Comparison of ENCODE assay signal across 22 mouse cellular contexts in genomic region chr10:4456409-4456808, GRCm38 (mm10). TPM values are rescaled to one million over a fixed set of nuclear protein-coding genes. Genes with fewer than 3 reads are reported as not detected.
DNase-seq lines count a peak whose midpoint lies in the region; ATAC-seq and TF ChIP-seq lines count a peak whose summit lies in the region.
"Had no signal": no experiment of that assay in that cellular context is flagged by ENCODE, and none has a peak within 500 bp of the region (broad histone marks: within the 10 kb centered on the region; RNA-seq: fewer than 3 reads in every experiment).

No protein-coding gene starts in this region.

- no peak overlapping the region for H3K4me3 ChIP-seq in kidney, embryonic 14.5 days (ENCODE audit: low read length)
- no peak overlapping the region for H3K4me3 ChIP-seq in CH12.LX (replicated peaks in 1 of 3; ENCODE audit: low read depth in 2 of 3, low read length in 2 of 3, poor library complexity in 1 of 3)
- no peak overlapping the region for H3K4me3 ChIP-seq in liver, embryonic 13.5 days (replicated peaks)
- H3K4me3 ChIP-seq in midbrain, embryonic 10.5 days = no peak overlapping the region
- H3K4me3 ChIP-seq: erythroblast, embryonic 14.5 days; heart, embryonic 15.5 days; kidney, embryonic 15.5 days; liver, embryonic 15.5 days had no signal

- TF ChIP-seq EP300 in CH12.LX (IDR thresholded peaks at IDR 0.05; ENCODE audit: low read length) = no peak

- DNase-seq in kidney, adult 18-20 months = no peak
- DNase-seq in CH12.LX (ENCODE audit: extremely low read depth) = no peak
- no peak for DNase-seq in liver, embryonic 13.5 days
- DNase-seq in midbrain, embryonic 10.5 days (ENCODE audit: low spot score) = no peak
- DNase-seq in embryo, embryonic 10 days (ENCODE audit: low spot score) = no peak
- DNase-seq: adrenal gland, adult 2 months; cerebellum, adult 11 months; cerebellum, postnatal 25 days; layer of hippocampus, postnatal 36 days; left cerebral cortex, postnatal 4 days; spleen, adult 18-20 months; thymus, postnatal 36 days had no signal

- TF ChIP-seq CTCF in CH12.LX (conservative IDR thresholded peaks at IDR 0.05 in 1 of 2, IDR thresholded peaks at IDR 0.05 in 1 of 2; ENCODE audit: low read depth in 2 of 2, low read length in 2 of 2) = no peak

- TF ChIP-seq POLR2A in CH12.LX (IDR thresholded peaks at IDR 0.05; ENCODE audit: low read depth, low read length) = no peak

- dilution Hi-C loops in CH12.LX (cut with MboI; ENCODE audit: extremely low pct_ligation_motif_present, extremely low pct_unique_long_range_greater_than_20kb, low sequenced_read_pairs) = no loop called here

- no peak for TF ChIP-seq RAD21 in CH12.LX (IDR thresholded peaks at IDR 0.05; ENCODE audit: low read depth, low read length)

- H3K27ac ChIP-seq in kidney, embryonic 14.5 days (ENCODE audit: low read depth, low read length) = no peak overlapping the region
- no peak overlapping the region for H3K27ac ChIP-seq in CH12.LX (ENCODE audit: insufficient read depth, low read depth)
- no peak overlapping the region for H3K27ac ChIP-seq in liver, embryonic 13.5 days
- no peak overlapping the region for H3K27ac ChIP-seq in midbrain, embryonic 10.5 days (replicated peaks)
- H3K27ac ChIP-seq: heart, embryonic 15.5 days; kidney, embryonic 15.5 days; liver, embryonic 15.5 days; macrophage had no signal

- ATAC-seq in kidney, embryonic 14.5 days (ENCODE audit: low FRiP score, low TSS enrichment) = 0 out of 2 replicates have a peak, but pooled peaks have one; percentile 9
- 0 out of 2 replicates have a peak, but pooled peaks have one; percentile 40 for ATAC-seq in liver, embryonic 13.5 days (ENCODE audit: low read depth)
- peak; percentile 43; the same call in 1 of the 2 replicates for ATAC-seq in monocyte, adult 5-6 weeks (replicated peaks; ENCODE audit: insufficient number of reproducible peaks, low FRiP score, low TSS enrichment, poor library complexity, severe bottlenecking)
- ATAC-seq: forebrain, embryonic 14.5 days; midbrain, embryonic 16.5 days had no signal

- H3K36me3 ChIP-seq in kidney, embryonic 14.5 days (ENCODE audit: control insufficient read depth, insufficient read depth, low read length) = peaks cover 32% of the 10 kb centered on the region
- H3K36me3 ChIP-seq in CH12.LX (replicated peaks in 1 of 2; ENCODE audit: control insufficient read depth in 1 of 2, insufficient read depth in 1 of 2, low read length in 1 of 2) = peaks cover 27 to 49% of the 10 kb centered on the region in 2 experiments
- H3K36me3 ChIP-seq in liver, embryonic 13.5 days = peaks cover 34% of the 10 kb centered on the region
- H3K36me3 ChIP-seq in midbrain, embryonic 10.5 days = peaks cover 46% of the 10 kb centered on the region

- WGBS in kidney, embryonic 14.5 days = 75% methylated on average over 4 of the region's 4 CpGs
- WGBS in liver, embryonic 13.5 days (ENCODE audit: insufficient replicate concordance) = 17% methylated on average over 4 of the region's 4 CpGs
- 84% methylated on average over 4 of the region's 4 CpGs for WGBS in midbrain, embryonic 10.5 days

- no peaks in the 10 kb centered on the region for H3K4me1 ChIP-seq in kidney, embryonic 14.5 days (ENCODE audit: control insufficient read depth, insufficient read depth, low read length)
- H3K4me1 ChIP-seq in CH12.LX (ENCODE audit: control insufficient read depth in 1 of 2, insufficient read depth in 2 of 2) = peaks cover 10 to 20% of the 10 kb centered on the region in 2 experiments
- H3K4me1 ChIP-seq in liver, embryonic 13.5 days (replicated peaks) = no peaks in the 10 kb centered on the region
- no peaks in the 10 kb centered on the region for H3K4me1 ChIP-seq in midbrain, embryonic 10.5 days
- H3K4me1 ChIP-seq: heart, embryonic 15.5 days; kidney, embryonic 15.5 days; liver, embryonic 15.5 days had no signal

- in situ Hi-C loops in CH12.LX (cut with MboI; ENCODE audit: low pct_ligation_motif_present, low pct_unique_long_range_greater_than_20kb, low sequenced_read_pairs) = no loop called here

- no peaks in the 10 kb centered on the region for H3K27me3 ChIP-seq in kidney, embryonic 14.5 days (ENCODE audit: control insufficient read depth, insufficient read depth, low read length)
- H3K27me3 ChIP-seq in CH12.LX (replicated peaks) = no peaks in the 10 kb centered on the region
- H3K27me3 ChIP-seq in liver, embryonic 13.5 days = no peaks in the 10 kb centered on the region
- no peaks in the 10 kb centered on the region for H3K27me3 ChIP-seq in midbrain, embryonic 10.5 days (ENCODE audit: low read depth, poor library complexity, severe bottlenecking)
- H3K27me3 ChIP-seq: heart, embryonic 15.5 days; kidney, embryonic 15.5 days; liver, embryonic 15.5 days had no signal

- no peaks in the 10 kb centered on the region for H3K79me2 ChIP-seq in CH12.LX (replicated peaks; ENCODE audit: control insufficient read depth, extremely low read depth, insufficient read depth, poor library complexity, severe bottlenecking)

- H3K9ac ChIP-seq in kidney, embryonic 14.5 days (ENCODE audit: low read depth, low read length) = no peak overlapping the region
- no peak overlapping the region for H3K9ac ChIP-seq in CH12.LX (ENCODE audit: insufficient read depth, low read depth)
- H3K9ac ChIP-seq in liver, embryonic 13.5 days = no peak overlapping the region
- H3K9ac ChIP-seq: heart, embryonic 15.5 days; kidney, embryonic 15.5 days; liver, embryonic 15.5 days had no signal

- no peak overlapping the region for H3K4me2 ChIP-seq in kidney, embryonic 14.5 days (replicated peaks; ENCODE audit: low read depth, low read length)
- H3K4me2 ChIP-seq in CH12.LX (ENCODE audit: insufficient read depth, low read depth, poor library complexity, severe bottlenecking) = no peak overlapping the region
- no peak overlapping the region for H3K4me2 ChIP-seq in liver, embryonic 13.5 days
- H3K4me2 ChIP-seq: heart, embryonic 15.5 days; kidney, embryonic 15.5 days; liver, embryonic 15.5 days had no signal

- H3K9me3 ChIP-seq in kidney, embryonic 14.5 days (ENCODE audit: control insufficient read depth, low read length) = no peaks in the 10 kb centered on the region; the same call in 1 of the 2 replicates
- H3K9me3 ChIP-seq in CH12.LX (replicated peaks; ENCODE audit: low read length) = no peaks in the 10 kb centered on the region
- no peaks in the 10 kb centered on the region for H3K9me3 ChIP-seq in liver, embryonic 13.5 days (replicated peaks)
- no peaks in the 10 kb centered on the region for H3K9me3 ChIP-seq in midbrain, embryonic 10.5 days (replicated peaks)
- H3K9me3 ChIP-seq: heart, embryonic 15.5 days; kidney, embryonic 15.5 days; liver, embryonic 15.5 days had no signal

TF ChIP-seq in CH12.LX, 34 proteins besides CTCF, POLR2A, EP300 and RAD21:
- TF ChIP-seq TCF12 (IDR thresholded peaks at IDR 0.05; ENCODE audit: low read depth, low read length) (no peak), ETS1 (conservative IDR thresholded peaks at IDR 0.05; ENCODE audit: low read depth, low read length) (0 out of 2 replicates have a peak, but pooled peaks have one; percentile 9), ELF1 (IDR thresholded peaks at IDR 0.05; ENCODE audit: low read depth, low read length) (0 out of 2 replicates have a peak, but pooled peaks have one; percentile 17)
TF ChIP-seq in CH12.LX: peak in this region for 2.

RNA-seq across cellular contexts. Expression of gene Armt1, which starts 24.1 kb away (rescaled TPM):
- 21.4 and 26.3 TPM in 2 replicates for polyA plus RNA-seq in kidney, embryonic 14.5 days (2014; fragmentation: Nextera tagmentation; extraction: Ambion mirVana)
- 20.7 and 23.7 TPM in 2 replicates for total RNA-seq in CH12.LX (2012; rRNA removed)
- total RNA-seq in CH12.LX (2014; rRNA removed) = 45.1 and 50.2 TPM in 2 replicates
- polyA plus RNA-seq in CH12.LX (2012; ENCODE audit: insufficient read length, low read depth) = 28.2 and 32.1 TPM in 2 replicates
- polyA plus RNA-seq in liver, embryonic 13.5 days (2015; fragmentation: Nextera tagmentation; extraction: Ambion mirVana) = 19.4 and 21.7 TPM in 2 replicates
- 14.9 to 33.3 TPM (median 21.4 TPM) in 3 replicates for total RNA-seq in monocyte, adult 5-6 weeks (2017)
- 29.0 and 32.0 TPM in 2 replicates for polyA plus RNA-seq in midbrain, embryonic 10.5 days (2016; fragmentation: Nextera tagmentation; extraction: Ambion mirVana)

RNA-seq across cellular contexts. Expression of gene Rmnd1, which starts 24.2 kb away (rescaled TPM):
- polyA plus RNA-seq in kidney, embryonic 14.5 days (2014; fragmentation: Nextera tagmentation; extraction: Ambion mirVana) = 56.4 and 61.3 TPM in 2 replicates
- total RNA-seq in CH12.LX (2012; rRNA removed) (29.1 and 29.5 TPM in 2 replicates), CH12.LX (2014; rRNA removed) (44.4 and 44.8 TPM in 2 replicates)
- polyA plus RNA-seq in CH12.LX (2012; ENCODE audit: insufficient read length, low read depth) = 37.6 and 43.6 TPM in 2 replicates
- polyA plus RNA-seq in liver, embryonic 13.5 days (2015; fragmentation: Nextera tagmentation; extraction: Ambion mirVana) = 21.4 and 25.0 TPM in 2 replicates
- 36.2 to 50.5 TPM (median 46.3 TPM) in 3 replicates for total RNA-seq in monocyte, adult 5-6 weeks (2017)
- 48.9 and 49.4 TPM in 2 replicates for polyA plus RNA-seq in midbrain, embryonic 10.5 days (2016; fragmentation: Nextera tagmentation; extraction: Ambion mirVana)

RNA-seq across cellular contexts. Expression of gene Ccdc170, which starts 25.9 kb away (rescaled TPM):
- 0.47 and 1.0 TPM in 2 replicates for polyA plus RNA-seq in kidney, embryonic 14.5 days (2014; fragmentation: Nextera tagmentation; extraction: Ambion mirVana)
- not detected in 2 replicates for total RNA-seq in CH12.LX (2012; rRNA removed)
- not detected in 2 replicates for total RNA-seq in CH12.LX (2014; rRNA removed)
- not detected in 2 replicates for polyA plus RNA-seq in CH12.LX (2012; ENCODE audit: insufficient read length, low read depth)
- not detected in 2 replicates for polyA plus RNA-seq in liver, embryonic 13.5 days (2015; fragmentation: Nextera tagmentation; extraction: Ambion mirVana)
- total RNA-seq in monocyte, adult 5-6 weeks (2017) = 0.19 TPM in 1 of 3 replicates, not detected in the others
- 0.16 TPM in 1 of 2 replicates, not detected in the other for polyA plus RNA-seq in midbrain, embryonic 10.5 days (2016; fragmentation: Nextera tagmentation; extraction: Ambion mirVana)
- polyA plus RNA-seq: erythroblast, embryonic 14.5 days; heart, embryonic 15.5 days; intestine, embryonic 14.5 days; liver, embryonic 15.5 days; macrophage had no signal
